Mouse (Mus musculus) midbrain, embryonic 16.5 days (tissue): ENCODE measurements around the gene Zbtb7a. TPM values are rescaled to one million over a fixed set of nuclear protein-coding genes. Genes with fewer than 3 reads are reported as not detected.
"Not testable (repeated sequence)": the region's sequence is repeated elsewhere in the genome, so short reads cannot be mapped to it uniquely, and the experiment has no call there.

ENCODE experiments used
- ATAC-seq: fragments of 200-750 bp; cut with Nextera tagmentation; 2 replicates; pipeline ENCODE4 v1.8.0; 2017; ENCODE audit warnings: moderate TSS enrichment
- H3K27ac ChIP-seq: fragments of 300-500 bp; sonication (generic); 2 replicates; pipeline ENCODE4 v1.5.1; 2014; ENCODE audit warnings: mild to moderate bottlenecking, low read length, mixed read lengths
- H3K27me3 ChIP-seq: fragments of 300-500 bp; sonication (generic); 2 replicates; pipeline ENCODE4 v1.6.1; 2014; ENCODE audit warnings: low read depth, low read length, mixed read lengths; ENCODE audit not compliant: control insufficient read depth, insufficient read depth
- H3K36me3 ChIP-seq: fragments of 300-500 bp; sonication (generic); 2 replicates; pipeline ENCODE4 v1.6.1; 2014; ENCODE audit warnings: mild to moderate bottlenecking, low read length, moderate library complexity, mixed read lengths; ENCODE audit not compliant: control insufficient read depth, insufficient read depth
- H3K4me1 ChIP-seq: fragments of 300-500 bp; sonication (generic); 2 replicates; pipeline ENCODE4 v1.6.1; 2014; ENCODE audit warnings: mild to moderate bottlenecking, low read length, mixed read lengths; ENCODE audit not compliant: control insufficient read depth, insufficient read depth
- H3K4me2 ChIP-seq: fragments of 300-500 bp; sonication (generic); 2 replicates; pipeline ENCODE4 v1.6.1; 2014; ENCODE audit warnings: mild to moderate bottlenecking, low read length, mixed read lengths
- H3K4me3 ChIP-seq: fragments of 300-500 bp; sonication (generic); 2 replicates; pipeline ENCODE4 v1.5.1; 2014; ENCODE audit warnings: low read depth, mild to moderate bottlenecking, low read length, moderate library complexity, mixed read lengths
- H3K9ac ChIP-seq: fragments of 300-500 bp; sonication (generic); 2 replicates; pipeline ENCODE4 v1.6.1; 2014; ENCODE audit warnings: low read depth, low read length, mixed read lengths
- H3K9me3 ChIP-seq: fragments of 300-500 bp; sonication (generic); replicated peaks from 2 replicates; pipeline ENCODE4 v1.6.1; 2014; ENCODE audit warnings: mild to moderate bottlenecking, low read length, mixed read lengths; ENCODE audit not compliant: control insufficient read depth, poor library complexity, severe bottlenecking
- WGBS: fragments of 180-500 bp; shearing (Covaris S2); extraction: QIAGEN DNeasy Blood & Tissue Kit; methylation state at CpG from one replicate; pipeline ENCODE4 v1.1.7; 2014; 5-methylcytosine and 5-hydroxymethylcytosine counted together
- polyA plus RNA-seq: library from polyadenylated mRNA; unstranded; fragments of >200 nt; fragmentation: Nextera tagmentation; extraction: Ambion mirVana; gene quantifications from 2 replicates; pipeline ENCODE4 v1.2.1, GENCODE M21; 2015

Gene Zbtb7a
- polyA plus RNA-seq, 1 experiment from 2014 or later, result 12.6 TPM

GRCm38 (mm10) chr10:81154736-81155135, 19.7 kb downstream of the Zbtb7a start:
- no peak for ATAC-seq
- no peak overlapping the region for H3K9ac ChIP-seq
- 80% methylated on average over 6 of the region's 6 CpGs for WGBS
- no peak overlapping the region for H3K4me3 ChIP-seq
- H3K4me1 ChIP-seq, result no peaks in the 10 kb centered on the region
- no peaks in the 10 kb centered on the region for H3K27me3 ChIP-seq
- H3K9me3 ChIP-seq, result no peaks in the 10 kb centered on the region
- peaks cover 43% of the 10 kb centered on the region for H3K36me3 ChIP-seq
- no peak overlapping the region for H3K4me2 ChIP-seq
- no peak overlapping the region for H3K27ac ChIP-seq

GRCm38 (mm10) chr10:81161602-81162317, 26.7 kb downstream of the Zbtb7a start:
- no peak overlapping the region for H3K27ac ChIP-seq
- H3K4me2 ChIP-seq, result no peak overlapping the region
- WGBS, result 88% methylated on average over 8 of the region's 8 CpGs
- H3K9me3 ChIP-seq, result no peaks in the 10 kb centered on the region
- no peak overlapping the region for H3K4me3 ChIP-seq
- ATAC-seq, result no peak
- peaks cover 16% of the 10 kb centered on the region for H3K36me3 ChIP-seq
- H3K9ac ChIP-seq, result no peak overlapping the region
- H3K27me3 ChIP-seq, result no peaks in the 10 kb centered on the region
- peaks cover 12% of the 10 kb centered on the region for H3K4me1 ChIP-seq

GRCm38 (mm10) chr10:81162318-81162652, 27.3 kb downstream of the Zbtb7a start:
- Histone ChIP-seq H3K4me1 (peaks cover 15% of the 10 kb centered on the region), H3K36me3 (peaks cover 11% of the 10 kb centered on the region), H3K4me3 (no peak overlapping the region), H3K27me3 (no peaks in the 10 kb centered on the region), H3K27ac (no peak overlapping the region), H3K4me2 (no peak overlapping the region), H3K9me3 (no peaks in the 10 kb centered on the region), H3K9ac (no peak overlapping the region)
- no peak for ATAC-seq
- 79% methylated on average over 2 of the region's 2 CpGs for WGBS

GRCm38 (mm10) chr10:81165118-81165517, 30.1 kb downstream of the Zbtb7a start:
- Histone ChIP-seq H3K4me3 (no peak overlapping the region), H3K4me1 (peaks cover 24% of the 10 kb centered on the region), H3K27me3 (no peaks in the 10 kb centered on the region), H3K36me3 (peaks cover 6% of the 10 kb centered on the region), H3K9me3 (no peaks in the 10 kb centered on the region), H3K4me2 (no peak overlapping the region), H3K27ac (no peak overlapping the region), H3K9ac (no peak overlapping the region)
- ATAC-seq, result no peak
- 85% methylated on average over 8 of the region's 8 CpGs for WGBS

- Histone ChIP-seq H3K27ac (peak within 1 kb of the TSS; percentile 73), H3K4me1 (peaks cover 24% of the 10 kb centered on the region), H3K4me3 (peak within 1 kb of the TSS; percentile 83), H3K9ac (peak within 1 kb of the TSS; percentile 85), H3K9me3 (no peaks in the 10 kb centered on the region), H3K27me3 (no peaks in the 10 kb centered on the region), H3K4me2 (peak within 1 kb of the TSS; percentile 96), H3K36me3 (peaks cover 3% of the 10 kb centered on the region)
- under 1% methylated on average over 63 of the region's 64 CpGs for WGBS
- ATAC-seq, result peak; percentile 85
Measured at GRCm38 (mm10) chr10:81167200-81168086, 32.4 kb downstream of the Zbtb7a start, which contains the start of gene Pias4. Pias4 (minus strand) TSS chr10:81167923.

GRCm38 (mm10) chr10:81168087-81168431, 33.0 kb downstream of the Zbtb7a start:
- Histone ChIP-seq H3K27me3 (no peaks in the 10 kb centered on the region), H3K4me3 (peak overlapping the region; percentile 46), H3K36me3 (peaks cover 3% of the 10 kb centered on the region), H3K4me2 (peak overlapping the region; percentile 91), H3K9ac (peak overlapping the region; percentile 37; the same call in 1 of the 2 replicates), H3K4me1 (peaks cover 24% of the 10 kb centered on the region), H3K9me3 (no peaks in the 10 kb centered on the region), H3K27ac (peak overlapping the region; percentile 66)
- ATAC-seq, result peak; percentile 66
- 10% methylated on average over 5 of the region's 5 CpGs for WGBS

GRCm38 (mm10) chr10:81168521-81169244, 33.7 kb downstream of the Zbtb7a start:
- Histone ChIP-seq H3K4me3 (peak overlapping the region; percentile 46), H3K9ac (peak overlapping the region; percentile 74), H3K27ac (peak overlapping the region; percentile 73), H3K4me2 (peak overlapping the region; percentile 91), H3K36me3 (no peaks in the 10 kb centered on the region; the same call in 1 of the 2 replicates), H3K4me1 (peaks cover 28% of the 10 kb centered on the region), H3K27me3 (no peaks in the 10 kb centered on the region), H3K9me3 (no peaks in the 10 kb centered on the region)
- WGBS, result 3% methylated on average over 29 of the region's 29 CpGs
- ATAC-seq, result peak; percentile 49

- not testable (repeated sequence) for H3K27ac ChIP-seq, H3K4me3 ChIP-seq, ATAC-seq, H3K36me3 ChIP-seq, H3K9me3 ChIP-seq, H3K9ac ChIP-seq, H3K27me3 ChIP-seq, H3K4me2 ChIP-seq
- peaks cover 36% of the 10 kb centered on the region for H3K4me1 ChIP-seq
- WGBS, result 38% methylated on average over 10 of the region's 14 CpGs
Measured at GRCm38 (mm10) chr10:81169411-81169900, 34.4 kb downstream of the Zbtb7a start.
